Mouse (Mus musculus): ENCODE data around the gene Krtap14. TPM values are rescaled to one million over a fixed set of nuclear protein-coding genes. Genes with fewer than 3 reads are reported as not detected.

Krtap14 gene
- polyA plus RNA-seq, 1 experiment from 2014 or later = not detected

DNA sequence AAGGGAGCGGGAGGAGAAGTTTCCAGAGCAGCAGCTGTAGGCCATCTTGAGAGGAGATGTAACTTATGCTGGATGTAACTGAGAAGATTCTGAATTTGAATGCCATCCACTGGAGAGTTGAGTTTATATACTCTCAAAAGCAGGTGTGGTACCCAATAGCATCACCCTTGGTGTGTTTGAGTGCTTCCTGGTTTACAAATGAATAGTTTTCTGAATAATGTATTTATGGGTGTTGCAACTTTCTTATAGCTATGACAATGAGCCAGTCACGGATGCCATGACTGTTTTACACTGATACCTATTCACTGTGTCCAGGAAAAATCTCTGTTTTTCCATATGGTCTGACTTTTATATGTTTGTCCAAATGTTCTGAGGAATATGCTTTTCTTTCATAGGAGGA, 51.8 kb downstream of the Krtap14 start, which contains the start of gene 2310057N15Rik:
TSS of gene 2310057N15Rik (minus strand) at position 101 of the 400 bp plus-strand sequence.
- WGBS = 90% methylated on average over 2 of the region's 2 CpGs
- ATAC-seq (ENCODE audit: low FRiP score) = no peak
- no peaks in the 10 kb centered on the region for H3K4me1 ChIP-seq

More for the DNA sequence above, 51.8 kb downstream of the Krtap14 start, which contains the start of gene 2310057N15Rik:
- no peak within 1 kb of the TSS for H3K27ac ChIP-seq
- H3K9me3 ChIP-seq = no peaks in the 10 kb centered on the region
- H3K36me3 ChIP-seq (replicated peaks) = no peaks in the 10 kb centered on the region
- H3K27me3 ChIP-seq = no peaks in the 10 kb centered on the region
- no peak within 1 kb of the TSS for H3K4me2 ChIP-seq
- H3K4me3 ChIP-seq (replicated peaks) = no peak within 1 kb of the TSS
- no peak within 1 kb of the TSS for H3K9ac ChIP-seq

Other genes starting within 250 kb of the Krtap14 start
- gene Krtap24-1, start 213.9 kb downstream of the Krtap14 start, polyA plus RNA-seq (2016; fragmentation: Nextera tagmentation; extraction: Ambion mirVana) = not detected in 2 replicates
- not detected in 2 replicates for gene 2310079G19Rik, start 198.5 kb downstream of the Krtap14 start, polyA plus RNA-seq (2016; fragmentation: Nextera tagmentation; extraction: Ambion mirVana)
- gene Krtap26-1, start 178.3 kb downstream of the Krtap14 start, polyA plus RNA-seq (2016; fragmentation: Nextera tagmentation; extraction: Ambion mirVana) = not detected in 2 replicates
- not detected in 2 replicates for gene Krtap27-1, start 154.5 kb downstream of the Krtap14 start, polyA plus RNA-seq (2016; fragmentation: Nextera tagmentation; extraction: Ambion mirVana)
- gene 2310061N02Rik, start 118.2 kb downstream of the Krtap14 start, polyA plus RNA-seq (2016; fragmentation: Nextera tagmentation; extraction: Ambion mirVana) = not detected in 2 replicates
- not detected in 2 replicates for gene Krtap13-1, start 97.3 kb downstream of the Krtap14 start, polyA plus RNA-seq (2016; fragmentation: Nextera tagmentation; extraction: Ambion mirVana)
- not detected in 2 replicates for gene Krtap13, start 74.5 kb downstream of the Krtap14 start, polyA plus RNA-seq (2016; fragmentation: Nextera tagmentation; extraction: Ambion mirVana)
- gene 2310034C09Rik, start 67.3 kb downstream of the Krtap14 start, polyA plus RNA-seq (2016; fragmentation: Nextera tagmentation; extraction: Ambion mirVana) = not detected in 2 replicates
- gene 2310057N15Rik, start 51.9 kb downstream of the Krtap14 start, polyA plus RNA-seq (2016; fragmentation: Nextera tagmentation; extraction: Ambion mirVana) = not detected in 2 replicates
- not detected in 2 replicates for gene Gm5965, start 48.2 kb downstream of the Krtap14 start, polyA plus RNA-seq (2016; fragmentation: Nextera tagmentation; extraction: Ambion mirVana)
- gene Gm20741, start 13.9 kb downstream of the Krtap14 start, polyA plus RNA-seq (2016; fragmentation: Nextera tagmentation; extraction: Ambion mirVana) = not detected in 2 replicates
- gene Krtap15, start 5.9 kb downstream of the Krtap14 start, polyA plus RNA-seq (2016; fragmentation: Nextera tagmentation; extraction: Ambion mirVana) = not detected in 2 replicates
- gene Krtap19-1, start 43.3 kb upstream of the Krtap14 start, polyA plus RNA-seq (2016; fragmentation: Nextera tagmentation; extraction: Ambion mirVana) = not detected in 2 replicates
- gene Krtap19-2, start 48.1 kb upstream of the Krtap14 start, polyA plus RNA-seq (2016; fragmentation: Nextera tagmentation; extraction: Ambion mirVana) = not detected in 2 replicates
- not detected in 2 replicates for gene Krtap19-3, start 51.9 kb upstream of the Krtap14 start, polyA plus RNA-seq (2016; fragmentation: Nextera tagmentation; extraction: Ambion mirVana)
- not detected in 2 replicates for gene Krtap19-4, start 58.9 kb upstream of the Krtap14 start, polyA plus RNA-seq (2016; fragmentation: Nextera tagmentation; extraction: Ambion mirVana)
- not detected in 2 replicates for gene Krtap19-5, start 70.3 kb upstream of the Krtap14 start, polyA plus RNA-seq (2016; fragmentation: Nextera tagmentation; extraction: Ambion mirVana)
- gene Krtap19-9b, start 106.1 kb upstream of the Krtap14 start, polyA plus RNA-seq (2016; fragmentation: Nextera tagmentation; extraction: Ambion mirVana) = not detected in 2 replicates
- not detected in 2 replicates for gene Krtap16-3, start 136.7 kb upstream of the Krtap14 start, polyA plus RNA-seq (2016; fragmentation: Nextera tagmentation; extraction: Ambion mirVana)
- gene Krtap22-2, start 184.6 kb upstream of the Krtap14 start, polyA plus RNA-seq (2016; fragmentation: Nextera tagmentation; extraction: Ambion mirVana) = not detected in 2 replicates
- not detected in 2 replicates for gene Gm10229, start 189.1 kb upstream of the Krtap14 start, polyA plus RNA-seq (2016; fragmentation: Nextera tagmentation; extraction: Ambion mirVana)
- gene Krtap6-1, start 205.6 kb upstream of the Krtap14 start, polyA plus RNA-seq (2016; fragmentation: Nextera tagmentation; extraction: Ambion mirVana) = not detected in 2 replicates
- gene Gm10228, start 215.3 kb upstream of the Krtap14 start, polyA plus RNA-seq (2016; fragmentation: Nextera tagmentation; extraction: Ambion mirVana) = not detected in 2 replicates
- not detected in 2 replicates for gene Krtap6-5, start 221.7 kb upstream of the Krtap14 start, polyA plus RNA-seq (2016; fragmentation: Nextera tagmentation; extraction: Ambion mirVana)
- not detected in 2 replicates for gene 1110025L11Rik, start 237.9 kb upstream of the Krtap14 start, polyA plus RNA-seq (2016; fragmentation: Nextera tagmentation; extraction: Ambion mirVana)